Mouse (Mus musculus) cortical plate, adult 2 months (tissue): Measurements from ENCODE around the gene Lat.

Experiments
- CTCF ChIP-seq: fragments of 200-500 bp; IDR thresholded peaks from 2 replicates; pipeline ENCODE4 v1.5.1; 2011; ENCODE audit warnings: mild to moderate bottlenecking, control low read depth, low read length; ENCODE audit not compliant: insufficient read depth; ENCODE audit errors: extremely low read depth
- POLR2A ChIP-seq: fragments of 200-500 bp; IDR thresholded peaks from 2 replicates; pipeline ENCODE4 v1.6.1; 2011; ENCODE audit warnings: mild to moderate bottlenecking, low read length, control low read depth; ENCODE audit not compliant: insufficient read depth; ENCODE audit errors: extremely low read depth

DNA sequence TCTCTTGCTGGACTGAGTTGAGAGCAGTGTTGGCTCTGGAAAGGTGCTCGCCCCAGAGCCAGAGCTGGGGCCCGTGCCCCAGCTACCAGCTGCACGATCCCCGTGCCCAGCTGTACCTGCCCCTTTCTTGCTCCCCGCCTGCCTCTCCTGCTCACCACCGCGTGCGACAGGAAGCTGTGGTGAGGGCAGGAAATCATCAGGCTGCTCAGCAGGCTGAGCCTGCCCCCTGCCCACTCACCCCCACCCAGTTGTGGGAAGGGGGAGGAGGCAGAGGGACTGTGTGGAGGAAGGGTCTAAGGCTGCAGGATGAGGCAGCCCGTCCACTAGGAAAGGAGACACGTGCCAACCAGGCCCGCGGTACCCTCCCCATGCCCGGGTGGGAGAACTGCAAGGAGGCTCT lies at the start of gene Lat:
- no peak for TF ChIP-seq CTCF
- no peak for TF ChIP-seq POLR2A
